Mouse (Mus musculus) myocyte (in vitro differentiated cells): ENCODE measurements around the gene Supt5. TPM values are rescaled to one million over a fixed set of nuclear protein-coding genes. Genes with fewer than 3 reads are reported as not detected.

ENCODE experiments used
- H3K27me3 ChIP-seq: one replicate; pipeline ENCODE4 v1.6.1; 2011; ENCODE audit not compliant: control insufficient read depth, insufficient read depth, insufficient read length
- H3K36me3 ChIP-seq: one replicate; pipeline ENCODE4 v1.6.1; 2011; ENCODE audit not compliant: control insufficient read depth, insufficient read depth
- H3K4me2 ChIP-seq: one replicate; pipeline ENCODE4 v1.6.1; 2011; ENCODE audit warnings: low read depth, control low read depth
- H3K4me3 ChIP-seq: one replicate; pipeline ENCODE4 v1.5.1; 2011; ENCODE audit warnings: mild to moderate bottlenecking, control low read depth, moderate library complexity
- H3K79me2 ChIP-seq: one replicate; pipeline ENCODE4 v1.6.1; 2011; ENCODE audit not compliant: control insufficient read depth, insufficient read depth
- H3ac ChIP-seq: one replicate; pipeline ENCODE4 v1.6.1; 2011; ENCODE audit not compliant: control insufficient read depth, insufficient read length
- CEBPB ChIP-seq: IDR thresholded peaks from 2 replicates; pipeline ENCODE4 v1.6.1; 2011; ENCODE audit warnings: mild to moderate bottlenecking, moderate library complexity; ENCODE audit not compliant: poor library complexity, insufficient read depth, severe bottlenecking
- E2F4 ChIP-seq: IDR thresholded peaks from one replicate; pipeline ENCODE4 v1.6.1; 2011; ENCODE audit warnings: mild to moderate bottlenecking, control low read depth, moderate library complexity; ENCODE audit not compliant: insufficient read depth
- MAX ChIP-seq: IDR thresholded peaks from one replicate; pipeline ENCODE4 v1.6.1; 2011; ENCODE audit warnings: low read depth, mild to moderate bottlenecking, control low read depth
- MYOD1 ChIP-seq, 3 experiments: IDR thresholded peaks; one replicate each; pipeline ENCODE4 v1.6.1; 2011; ENCODE audit warnings: control low read depth in 2 of 3, low read depth in 2 of 3, mild to moderate bottlenecking in 2 of 3, moderate library complexity in 1 of 3; ENCODE audit not compliant: insufficient read length in 2 of 3, control insufficient read depth in 1 of 3
- MYOG ChIP-seq, 3 experiments: IDR thresholded peaks; one replicate each; pipeline ENCODE4 v1.6.1; 2011; ENCODE audit warnings: control low read depth in 2 of 3, low read depth in 2 of 3, mild to moderate bottlenecking in 2 of 3; ENCODE audit not compliant: insufficient read length in 2 of 3, control insufficient read depth in 1 of 3, insufficient read depth in 1 of 3
- POLR2A ChIP-seq: IDR thresholded peaks from one replicate; pipeline ENCODE4 v1.6.1; 2011; ENCODE audit warnings: low read depth, mild to moderate bottlenecking, control low read depth, moderate library complexity; ENCODE audit not compliant: insufficient read length
- POLR2AphosphoS2 ChIP-seq: IDR thresholded peaks from one replicate; pipeline ENCODE4 v1.6.1; 2011; ENCODE audit warnings: low read depth, control low read depth; ENCODE audit not compliant: insufficient read length
- REST ChIP-seq: IDR thresholded peaks from one replicate; pipeline ENCODE4 v1.6.1; 2011; ENCODE audit warnings: mild to moderate bottlenecking, control low read depth, moderate library complexity; ENCODE audit not compliant: insufficient read depth, insufficient read length
- SRF ChIP-seq: IDR thresholded peaks from one replicate; pipeline ENCODE4 v1.6.1; 2011; ENCODE audit warnings: low read depth; ENCODE audit not compliant: control insufficient read depth, insufficient read length
- TCF12 ChIP-seq: IDR thresholded peaks from one replicate; pipeline ENCODE4 v1.6.1; 2011; ENCODE audit warnings: mild to moderate bottlenecking, control low read depth; ENCODE audit not compliant: poor library complexity, insufficient read depth, severe bottlenecking
- TCF3 ChIP-seq: IDR thresholded peaks from one replicate; pipeline ENCODE4 v1.6.1; 2011; ENCODE audit warnings: low read depth, control low read depth; ENCODE audit not compliant: insufficient read length
- USF1 ChIP-seq: IDR thresholded peaks from one replicate; pipeline ENCODE4 v1.6.1; 2011; ENCODE audit warnings: low read depth, mild to moderate bottlenecking, control low read depth, moderate library complexity
- polyA plus RNA-seq: library from polyadenylated mRNA; unstranded; fragments of >200 nt; fragmentation: generic; extraction: Trizol; gene quantifications from one replicate; pipeline ENCODE4 v1.2.1, GENCODE M21; 2012; ENCODE audit warnings: missing spikeins

Supt5 gene
- polyA plus RNA-seq, 1 experiment: 84.2 TPM

DNA sequence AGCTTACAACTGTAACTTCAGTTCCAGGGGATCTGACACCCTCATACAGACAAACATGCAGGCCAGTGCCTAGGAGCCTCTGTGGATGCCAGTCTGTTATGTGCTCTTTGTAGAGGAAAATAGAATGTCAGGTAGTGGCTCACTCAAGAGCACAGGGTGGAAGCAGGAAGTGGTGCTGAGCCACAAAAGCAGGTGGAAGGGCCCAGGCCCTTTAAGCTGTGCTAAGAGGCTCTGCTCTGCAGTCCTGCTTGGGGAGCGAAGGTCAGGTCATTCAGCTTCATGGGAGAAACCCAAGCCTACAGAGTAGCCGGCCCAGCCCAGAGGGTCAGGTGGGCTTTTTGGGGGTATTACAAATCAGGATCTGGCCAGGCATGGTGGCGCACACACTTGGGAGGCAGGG is 16.7 kb upstream of the Supt5 start:
- Histone ChIP-seq H3K79me2 (peaks cover 18% of the 10 kb centered on the region), H3ac (no peak overlapping the region), H3K27me3 (no peaks in the 10 kb centered on the region), H3K4me2 (no peak overlapping the region), H3K4me3 (no peak overlapping the region), H3K36me3 (peaks cover 28% of the 10 kb centered on the region)
- no peak for TF ChIP-seq SRF
- TF ChIP-seq MYOD1 (IDR thresholded peaks at IDR 0.05; ENCODE audit: control insufficient read depth in 1 of 3, insufficient read length in 2 of 3, low read depth in 2 of 3): no peak
- TF ChIP-seq REST: no peak
- no peak for TF ChIP-seq E2F4
- TF ChIP-seq CEBPB: no peak
- no peak for TF ChIP-seq MYOG (IDR thresholded peaks at IDR 0.05; ENCODE audit: control insufficient read depth in 1 of 3, insufficient read depth in 1 of 3, insufficient read length in 2 of 3, low read depth in 2 of 3)
- TF ChIP-seq POLR2AphosphoS2: no peak
- TF ChIP-seq MAX: no peak
- TF ChIP-seq TCF12: no peak
- TF ChIP-seq TCF3: no peak
- TF ChIP-seq USF1: no peak

DNA sequence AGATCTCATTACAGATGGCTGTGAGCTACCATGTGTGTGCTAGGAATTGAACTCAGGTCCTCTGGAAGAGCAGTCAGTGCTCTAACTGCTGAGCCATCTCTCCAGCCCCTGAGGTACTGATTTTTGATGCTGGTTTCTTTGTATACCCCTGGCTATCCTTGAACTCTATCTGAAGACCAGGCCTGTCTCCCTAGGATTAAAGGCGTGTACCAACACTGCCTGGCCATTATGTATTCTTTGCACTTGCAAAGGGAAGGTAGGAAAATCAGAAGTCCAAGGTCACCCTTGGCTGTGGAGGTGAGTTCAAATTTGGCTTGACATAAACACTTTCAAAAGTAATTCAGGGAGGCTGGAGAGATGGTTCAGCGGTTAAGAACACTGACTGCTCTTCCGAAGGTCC is 16.1 kb upstream of the Supt5 start:
- peaks cover 28% of the 10 kb centered on the region for H3K36me3 ChIP-seq
- TF ChIP-seq TCF3 (no peak), SRF (no peak)

DNA sequence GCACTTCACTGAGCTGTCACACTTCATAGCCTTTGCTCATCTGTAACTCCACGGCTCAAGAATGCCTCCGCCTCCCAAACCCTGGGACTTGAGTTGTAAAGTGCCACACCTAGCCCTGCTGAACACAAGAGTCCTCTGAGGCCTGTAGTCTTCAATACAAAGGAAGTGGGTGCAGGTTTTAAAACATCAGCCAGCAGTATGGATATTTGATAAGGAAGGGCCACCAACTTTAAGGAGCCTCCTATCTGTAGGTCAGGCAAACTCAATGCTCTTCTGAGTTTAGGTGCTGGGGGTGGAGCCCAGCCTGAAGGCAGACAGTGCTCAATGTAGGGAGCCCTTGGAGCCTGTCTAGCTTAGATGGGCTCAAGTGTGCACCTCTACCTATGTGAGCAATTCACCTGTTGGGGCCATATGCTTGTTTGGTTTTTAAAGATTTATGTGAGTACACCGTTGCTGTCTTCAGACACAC is 15.6 kb upstream of the Supt5 start:
- Histone ChIP-seq H3K27me3 (no peaks in the 10 kb centered on the region), H3K36me3 (peaks cover 28% of the 10 kb centered on the region), H3K4me3 (no peak overlapping the region), H3K4me2 (no peak overlapping the region), H3ac (no peak overlapping the region), H3K79me2 (peaks cover 18% of the 10 kb centered on the region)
- TF ChIP-seq POLR2AphosphoS2 (peak; percentile 51), SRF (no peak), CEBPB (no peak)

More for the DNA sequence above, 16.1 kb upstream of the Supt5 start:
- no peak overlapping the region for H3K4me3 ChIP-seq
- H3K27me3 ChIP-seq: no peaks in the 10 kb centered on the region
- H3ac ChIP-seq: no peak overlapping the region
- H3K4me2 ChIP-seq: no peak overlapping the region
- H3K79me2 ChIP-seq: peaks cover 18% of the 10 kb centered on the region

DNA sequence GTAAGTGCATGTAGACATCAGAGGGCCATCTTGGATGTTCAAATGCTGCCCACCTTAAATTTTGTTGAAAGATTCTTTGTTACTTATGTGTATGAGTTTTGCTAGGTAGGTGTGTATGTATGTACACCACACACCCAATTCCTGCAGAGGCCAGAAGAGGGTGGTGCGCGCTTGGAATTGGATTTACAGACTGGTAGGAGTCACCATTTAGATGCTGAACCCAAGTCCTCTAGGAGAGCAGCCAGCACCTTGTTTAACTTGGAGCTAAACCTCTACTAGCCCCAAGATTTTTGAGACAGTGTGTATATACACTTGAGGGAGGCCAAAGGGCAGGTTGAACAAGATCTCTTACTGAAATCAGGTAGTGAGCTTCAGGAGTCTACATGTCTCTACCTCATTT is 14.7 kb upstream of the Supt5 start:
- no peak overlapping the region for H3ac ChIP-seq
- H3K4me2 ChIP-seq: no peak overlapping the region
- H3K27me3 ChIP-seq: no peaks in the 10 kb centered on the region
- H3K4me3 ChIP-seq: no peak overlapping the region
- no peak for TF ChIP-seq REST
- TF ChIP-seq POLR2A: no peak
- TF ChIP-seq SRF: no peak
- TF ChIP-seq TCF12: no peak
- TF ChIP-seq E2F4: no peak
- no peak for TF ChIP-seq CEBPB
- no peak for TF ChIP-seq USF1
- no peak for TF ChIP-seq MYOG (IDR thresholded peaks at IDR 0.05; ENCODE audit: control insufficient read depth in 1 of 3, insufficient read depth in 1 of 3, insufficient read length in 2 of 3, low read depth in 2 of 3)
- peaks cover 18% of the 10 kb centered on the region for H3K79me2 ChIP-seq
- H3K36me3 ChIP-seq: peaks cover 28% of the 10 kb centered on the region

DNA sequence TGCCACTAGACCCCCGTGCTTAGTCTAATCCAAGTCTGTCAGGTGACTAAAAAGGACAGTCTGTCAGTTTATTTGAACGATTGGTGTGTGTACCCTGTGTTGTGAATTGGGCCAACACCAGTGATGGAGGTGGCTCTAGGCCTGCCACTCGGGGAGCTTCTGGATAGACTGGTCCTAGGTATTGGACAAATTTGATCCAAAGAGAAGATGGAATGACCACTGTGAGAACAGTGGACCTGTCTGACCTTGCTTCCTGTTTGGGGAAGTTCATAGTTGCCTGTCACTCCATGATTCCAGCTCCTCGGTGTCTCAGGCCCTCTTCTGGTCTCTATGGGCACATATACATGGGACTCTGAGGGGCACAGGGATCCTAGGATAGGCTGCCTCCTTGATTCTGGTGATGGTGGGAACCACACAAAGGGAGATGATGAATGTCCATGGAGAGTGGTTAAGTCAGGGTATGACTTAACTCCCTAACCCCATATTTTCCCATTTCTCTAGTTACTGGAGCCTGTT is 13.2 kb upstream of the Supt5 start:
- TF ChIP-seq POLR2AphosphoS2 (peak; percentile 25), USF1 (no peak), SRF (no peak), MYOG (IDR thresholded peaks at IDR 0.05; ENCODE audit: control insufficient read depth in 1 of 3, insufficient read depth in 1 of 3, insufficient read length in 2 of 3, low read depth in 2 of 3) (no peak), CEBPB (no peak)
- Histone ChIP-seq H3K27me3 (no peaks in the 10 kb centered on the region), H3K4me3 (peak overlapping the region; percentile 97), H3K36me3 (peaks cover 28% of the 10 kb centered on the region), H3ac (peak overlapping the region; percentile 23), H3K79me2 (peaks cover 18% of the 10 kb centered on the region), H3K4me2 (peak overlapping the region; percentile 71)
